14 mouse cellular contexts compared by ENCODE assay signal in genomic region chr14:100348336-100349164, GRCm38 (mm10).
DNase-seq lines count a peak whose midpoint lies in the region; ATAC-seq and TF ChIP-seq lines count a peak whose summit lies in the region.
"Had no signal": no experiment of that assay in that cellular context is flagged by ENCODE, and none has a peak within 500 bp of the region (broad histone marks: within the 10 kb centered on the region; RNA-seq: fewer than 3 reads in every experiment).

No protein-coding gene starts in this region.

- no peaks in the 10 kb centered on the region for H3K4me1 ChIP-seq in forebrain, postnatal 0 days (ENCODE audit: insufficient read depth)

- no peak overlapping the region for H3K4me3 ChIP-seq in forebrain, postnatal 0 days (ENCODE audit: low read depth, low read length)
- H3K4me3 ChIP-seq: embryonic facial prominence, embryonic 13.5 days; hindbrain, embryonic 12.5 days had no signal

- TF ChIP-seq CTCF in forebrain, postnatal 0 days (IDR thresholded peaks at IDR 0.05; ENCODE audit: low read depth) = no peak

- peak; percentile 83 for ATAC-seq in forebrain, postnatal 0 days
- ATAC-seq: intestine, embryonic 16.5 days; lung, postnatal 0 days had no signal

- H3K4me2 ChIP-seq in forebrain, postnatal 0 days (ENCODE audit: low read depth) = no peak overlapping the region
- H3K4me2 ChIP-seq: embryonic facial prominence, embryonic 13.5 days; hindbrain, embryonic 12.5 days; liver, embryonic 11.5 days had no signal

- peak; percentile 26 to 43 for DNase-seq in cerebellum, postnatal 14 days
- DNase-seq in cerebellum, adult 8-10 months = no peak
- peak; percentile 15 to 21 for DNase-seq in layer of hippocampus, postnatal 14 days (ENCODE audit: low spot score in 2 of 2)
- DNase-seq in layer of hippocampus, postnatal 25 days (ENCODE audit: extremely low spot score in 1 of 2, low spot score in 1 of 2) = no peak
- peak; percentile 45 for DNase-seq in adrenal gland, adult 8-10 months
- peak; percentile 25 for DNase-seq in forebrain, postnatal 0 days
- no peak for DNase-seq in embryo, embryonic 11 days
- DNase-seq: right cerebral cortex, postnatal 14 days; thymus, adult 2 months had no signal

- no peak overlapping the region for H3K9ac ChIP-seq in forebrain, postnatal 0 days
- H3K9ac ChIP-seq: embryonic facial prominence, embryonic 13.5 days; hindbrain, embryonic 12.5 days had no signal

- 48% methylated on average over 4 of the region's 4 CpGs for WGBS in forebrain, postnatal 0 days

- H3K27ac ChIP-seq in forebrain, postnatal 0 days (ENCODE audit: low read depth, low read length) = no peak overlapping the region
- H3K27ac ChIP-seq: embryonic facial prominence, embryonic 13.5 days; hindbrain, embryonic 12.5 days had no signal

- no peaks in the 10 kb centered on the region for H3K36me3 ChIP-seq in forebrain, postnatal 0 days (ENCODE audit: insufficient read depth)
- H3K36me3 ChIP-seq: embryonic facial prominence, embryonic 13.5 days; hindbrain, embryonic 12.5 days had no signal

- no peaks in the 10 kb centered on the region for H3K27me3 ChIP-seq in forebrain, postnatal 0 days (ENCODE audit: insufficient read depth, low read length)
- H3K27me3 ChIP-seq: embryonic facial prominence, embryonic 13.5 days; hindbrain, embryonic 12.5 days had no signal

- no peaks in the 10 kb centered on the region for H3K9me3 ChIP-seq in forebrain, postnatal 0 days (ENCODE audit: low read length)
- H3K9me3 ChIP-seq: embryonic facial prominence, embryonic 13.5 days; hindbrain, embryonic 12.5 days had no signal

Comparison
In these comparisons a context has a peak if more than half of its experiments do, and no peak if none do; other contexts are left out.
1. DNase-seq: peak in cerebellum, postnatal 14 days (2 of 2), layer of hippocampus, postnatal 14 days (2 of 2), adrenal gland, adult 8-10 months (single experiment) and forebrain, postnatal 0 days (single experiment); none in cerebellum, adult 8-10 months (single experiment), layer of hippocampus, postnatal 25 days (0 of 2) and embryo, embryonic 11 days (single experiment).